Mouse (Mus musculus): ENCODE data around the gene Atp1a4. TPM values are rescaled to one million over a fixed set of nuclear protein-coding genes. Genes with fewer than 3 reads are reported as not detected.

The Atp1a4 gene
- total RNA-seq, 2 experiments from 2014 or later = not detected

Other genes with a start within 250 kb of the Atp1a4 start
- gene Vangl2, start 230.0 kb downstream of the Atp1a4 start, total RNA-seq (2021) = 1 to 10 TPM; 7.5 to 7.6 TPM
- gene Nhlh1, start 200.8 kb downstream of the Atp1a4 start, total RNA-seq (2021) = not detected
- gene Copa, start 175.9 kb downstream of the Atp1a4 start, total RNA-seq (2021) = 100 to 1,000 TPM; 136 to 150 TPM
- 10 to 100 TPM; 68.0 to 68.9 TPM for gene Ncstn, start 175.6 kb downstream of the Atp1a4 start, total RNA-seq (2021)
- 100 to 1,000 TPM; 145 to 153 TPM for gene Pex19, start 131.7 kb downstream of the Atp1a4 start, total RNA-seq (2021)
- gene Dcaf8, start 110.3 kb downstream of the Atp1a4 start, total RNA-seq (2021) = 100 to 1,000 TPM; 119 to 130 TPM
- gene Pea15a, start 51.6 kb downstream of the Atp1a4 start, total RNA-seq (2021) = 100 to 1,000 TPM; 111 to 121 TPM
- gene Casq1, start 38.5 kb downstream of the Atp1a4 start, total RNA-seq (2021) = 1 to 10 TPM; 6.6 to 9.1 TPM
- 10 to 100 TPM; 13.6 to 17.1 TPM for gene Igsf8, start 3.2 kb upstream of the Atp1a4 start, total RNA-seq (2021)
- 100 to 1,000 TPM; 228 to 235 TPM for gene Atp1a2, start 39.6 kb upstream of the Atp1a4 start, total RNA-seq (2021)
- gene Kcnj9, start 70.9 kb upstream of the Atp1a4 start, total RNA-seq (2021) = not detected
- gene Kcnj10, start 82.8 kb upstream of the Atp1a4 start, total RNA-seq (2021) = under 1 TPM; 0.05 to 0.19 TPM
- 1 to 10 TPM; 9.1 TPM for gene Pigm, start 118.1 kb upstream of the Atp1a4 start, total RNA-seq (2021)
- 1 to 10 TPM; 1.3 to 1.4 TPM for gene Slamf9, start 216.9 kb upstream of the Atp1a4 start, total RNA-seq (2021)
- gene Igsf9, start 223.4 kb upstream of the Atp1a4 start, total RNA-seq (2021) = 1 to 10 TPM; 1.0 to 1.4 TPM
- gene Tagln2, start 241.6 kb upstream of the Atp1a4 start, total RNA-seq (2021) = 100 to 1,000 TPM; 173 to 178 TPM

All from heart, postnatal 10 days (tissue).